Mouse (Mus musculus) hindbrain, embryonic 11.5 days (tissue): Measurements from ENCODE around the gene Diaph3. TPM values are rescaled to one million over a fixed set of nuclear protein-coding genes. Genes with fewer than 3 reads are reported as not detected.
A peak's percentile ranks its signal among the peaks of the same experiment; 100 is the strongest.

ENCODE experiments used
- ATAC-seq: fragments of 200-750 bp; cut with Nextera tagmentation; 2 replicates; pipeline ENCODE4 v1.8.0; 2017; ENCODE audit warnings: mild to moderate bottlenecking, moderate TSS enrichment, moderate library complexity; ENCODE audit not compliant: low FRiP score
- DNase-seq: peaks from one replicate; pipeline ENCODE4 v3.0.0-alpha.2; 2015; ENCODE audit warnings: low spot score
- H3K27ac ChIP-seq: fragments of 300-500 bp; sonication (generic); 2 replicates; pipeline ENCODE4 v1.5.1; 2014; ENCODE audit warnings: mild to moderate bottlenecking, low read depth, low read length
- H3K27me3 ChIP-seq: fragments of 300-500 bp; sonication (generic); 2 replicates; pipeline ENCODE4 v1.6.1; 2014; ENCODE audit warnings: mild to moderate bottlenecking, low read length, moderate library complexity, mixed read lengths; ENCODE audit not compliant: control insufficient read depth, insufficient read depth
- H3K36me3 ChIP-seq: fragments of 300-500 bp; sonication (generic); 2 replicates; pipeline ENCODE4 v1.6.1; 2014; ENCODE audit warnings: mild to moderate bottlenecking, low read length, moderate library complexity, mixed read lengths; ENCODE audit not compliant: control insufficient read depth, insufficient read depth
- H3K4me1 ChIP-seq: fragments of 300-500 bp; sonication (generic); replicated peaks from 2 replicates; pipeline ENCODE4 v1.6.1; 2014; ENCODE audit warnings: low read length, mixed read lengths; ENCODE audit not compliant: control insufficient read depth, insufficient read depth
- H3K4me2 ChIP-seq: fragments of 300-500 bp; sonication (generic); replicated peaks from 2 replicates; pipeline ENCODE4 v1.6.1; 2014; ENCODE audit warnings: mild to moderate bottlenecking, low read depth, low read length
- H3K4me3 ChIP-seq: fragments of 300-500 bp; sonication (generic); 2 replicates; pipeline ENCODE4 v1.5.1; 2014; ENCODE audit warnings: low read depth, low read length
- H3K9ac ChIP-seq: fragments of 300-500 bp; sonication (generic); 2 replicates; pipeline ENCODE4 v1.6.1; 2014; ENCODE audit warnings: low read depth, low read length
- H3K9me3 ChIP-seq: fragments of 300-500 bp; sonication (generic); 2 replicates; pipeline ENCODE4 v1.6.1; 2016; ENCODE audit warnings: low read length; ENCODE audit not compliant: control insufficient read depth
- WGBS: fragments of 180-500 bp; shearing (Covaris S2); extraction: QIAGEN DNeasy Blood & Tissue Kit; methylation state at CpG from one replicate; pipeline ENCODE4 v1.1.7; 2014; 5-methylcytosine and 5-hydroxymethylcytosine counted together
- polyA plus RNA-seq: library from polyadenylated mRNA; unstranded; fragments of >200 nt; fragmentation: Nextera tagmentation; extraction: Ambion mirVana; gene quantifications from 2 replicates; pipeline ENCODE4 v1.2.1, GENCODE M21; 2014

Diaph3 gene
- polyA plus RNA-seq = 8.2 and 20.3 TPM in 2 replicates

DNA sequence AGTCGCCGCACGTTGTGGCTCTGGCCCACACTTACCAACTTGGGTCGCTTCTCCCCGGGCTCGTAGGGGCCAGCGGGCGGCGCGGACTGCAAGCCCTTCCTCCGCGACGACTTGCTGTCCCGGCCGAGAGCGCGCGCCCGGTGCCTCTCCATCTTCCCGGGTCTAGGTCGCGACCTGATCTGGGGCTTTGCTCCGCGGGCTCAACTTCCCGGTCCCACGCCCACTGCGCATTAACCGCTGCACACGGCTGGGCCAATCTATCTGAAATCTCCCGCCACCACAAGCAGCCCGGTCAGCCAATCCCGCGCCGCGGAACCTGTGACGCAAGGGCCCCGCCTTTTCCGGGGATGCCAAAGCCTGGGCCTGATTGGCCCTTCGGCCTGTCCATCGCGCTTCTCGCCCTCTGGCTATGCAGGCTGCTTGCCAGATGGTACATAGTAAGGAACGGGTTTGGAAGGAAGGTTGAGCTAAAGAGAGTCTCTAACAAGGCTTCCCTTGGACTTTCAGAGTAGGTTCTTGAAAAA is at the start of gene Diaph3:
TSS of gene Diaph3 (minus strand) at position 273 of the 524 bp plus-strand sequence.
- Histone ChIP-seq H3K36me3 (no peaks in the 10 kb centered on the region), H3K4me1 (no peaks in the 10 kb centered on the region), H3K4me3 (peak within 1 kb of the TSS; percentile 76), H3K4me2 (peak within 1 kb of the TSS; percentile 81), H3K9me3 (no peaks in the 10 kb centered on the region), H3K27ac (no peak within 1 kb of the TSS), H3K27me3 (no peaks in the 10 kb centered on the region), H3K9ac (peak within 1 kb of the TSS; percentile 59)
- WGBS = under 1% methylated on average over 43 of the region's 43 CpGs
- DNase-seq (peak; percentile 99), ATAC-seq (peak; percentile 100)

DNA sequence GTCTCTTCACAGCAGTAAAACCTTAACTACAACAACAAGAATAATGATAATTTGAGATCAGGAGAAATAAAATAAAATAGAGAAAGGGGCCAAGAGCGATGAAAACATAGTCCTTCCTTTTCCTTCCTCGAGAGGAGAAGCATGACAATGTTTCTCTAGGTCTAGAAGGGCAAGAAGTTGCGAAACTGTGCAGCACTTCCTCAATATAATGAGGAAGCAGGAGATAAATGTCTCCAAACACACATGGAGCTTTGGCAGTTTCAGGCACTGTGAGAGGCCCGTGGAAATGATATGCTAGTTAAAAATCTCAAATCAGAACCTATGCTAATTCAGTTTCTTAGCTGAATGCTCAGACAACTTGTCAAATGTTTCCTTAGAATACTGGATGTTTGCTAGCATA is 49.6 kb upstream of the Diaph3 start:
- ATAC-seq (no peak), DNase-seq (no peak)
- Histone ChIP-seq H3K9ac (no peak overlapping the region), H3K9me3 (no peaks in the 10 kb centered on the region), H3K27ac (no peak overlapping the region), H3K4me1 (no peaks in the 10 kb centered on the region), H3K36me3 (no peaks in the 10 kb centered on the region), H3K4me2 (no peak overlapping the region), H3K27me3 (no peaks in the 10 kb centered on the region), H3K4me3 (no peak overlapping the region)
- 89% methylated on average over 4 of the region's 4 CpGs for WGBS

DNA sequence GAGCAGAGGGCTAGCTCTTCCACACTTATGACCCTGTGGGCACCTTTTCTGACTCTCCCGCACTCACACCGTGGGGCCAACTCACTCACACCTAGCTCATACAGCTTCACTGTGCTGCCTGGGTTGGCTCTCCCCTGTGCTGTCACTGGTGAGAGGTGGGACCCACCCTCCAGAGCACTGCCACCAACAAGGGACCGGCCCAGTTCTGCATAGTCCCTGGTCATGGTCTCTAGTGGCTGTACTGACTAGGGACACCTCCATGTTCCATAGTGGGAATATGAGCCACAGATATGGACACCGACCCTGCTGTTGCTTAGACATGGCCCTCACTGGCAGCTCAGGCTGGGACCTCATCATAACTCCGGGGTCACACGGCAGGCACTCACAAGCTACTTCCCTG is 30.5 kb upstream of the Diaph3 start:
- Histone ChIP-seq H3K9ac (no peak overlapping the region), H3K27ac (no peak overlapping the region), H3K27me3 (no peaks in the 10 kb centered on the region), H3K4me2 (no peak overlapping the region), H3K9me3 (no peaks in the 10 kb centered on the region), H3K4me3 (no peak overlapping the region), H3K4me1 (no peaks in the 10 kb centered on the region), H3K36me3 (no peaks in the 10 kb centered on the region)
- DNase-seq (no peak), ATAC-seq (peak; percentile 22; the same call in 1 of the 2 replicates)
- 89% methylated on average over 6 of the region's 6 CpGs for WGBS

DNA sequence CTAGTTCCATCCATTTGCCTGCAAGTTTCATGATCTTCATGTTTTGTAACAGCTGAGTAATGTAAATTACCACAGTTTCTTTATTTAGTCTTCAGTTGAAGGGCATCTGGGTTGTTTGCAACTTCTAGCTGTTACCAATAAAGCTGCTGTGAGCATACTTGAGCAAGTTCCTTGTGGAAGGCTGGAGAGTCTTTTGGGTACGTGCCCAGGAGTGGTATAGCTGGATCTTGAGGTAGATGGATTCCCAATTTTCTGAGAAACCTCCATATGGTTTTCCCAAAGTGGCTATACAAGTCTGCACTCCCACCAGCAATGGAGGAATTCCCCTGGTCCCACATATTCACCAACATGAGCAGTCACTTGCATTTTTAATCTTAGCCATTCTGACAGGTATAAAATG is 28.1 kb upstream of the Diaph3 start:
- DNase-seq (no peak), ATAC-seq (no peak)
- no peaks in the 10 kb centered on the region for H3K4me1 ChIP-seq
- H3K4me3 ChIP-seq = no peak overlapping the region
- H3K36me3 ChIP-seq = no peaks in the 10 kb centered on the region
- H3K27ac ChIP-seq = no peak overlapping the region
- 80% methylated on average over 1 of the region's 1 CpGs for WGBS
- no peaks in the 10 kb centered on the region for H3K9me3 ChIP-seq
- no peak overlapping the region for H3K4me2 ChIP-seq
- H3K27me3 ChIP-seq = no peaks in the 10 kb centered on the region
- H3K9ac ChIP-seq = no peak overlapping the region

DNA sequence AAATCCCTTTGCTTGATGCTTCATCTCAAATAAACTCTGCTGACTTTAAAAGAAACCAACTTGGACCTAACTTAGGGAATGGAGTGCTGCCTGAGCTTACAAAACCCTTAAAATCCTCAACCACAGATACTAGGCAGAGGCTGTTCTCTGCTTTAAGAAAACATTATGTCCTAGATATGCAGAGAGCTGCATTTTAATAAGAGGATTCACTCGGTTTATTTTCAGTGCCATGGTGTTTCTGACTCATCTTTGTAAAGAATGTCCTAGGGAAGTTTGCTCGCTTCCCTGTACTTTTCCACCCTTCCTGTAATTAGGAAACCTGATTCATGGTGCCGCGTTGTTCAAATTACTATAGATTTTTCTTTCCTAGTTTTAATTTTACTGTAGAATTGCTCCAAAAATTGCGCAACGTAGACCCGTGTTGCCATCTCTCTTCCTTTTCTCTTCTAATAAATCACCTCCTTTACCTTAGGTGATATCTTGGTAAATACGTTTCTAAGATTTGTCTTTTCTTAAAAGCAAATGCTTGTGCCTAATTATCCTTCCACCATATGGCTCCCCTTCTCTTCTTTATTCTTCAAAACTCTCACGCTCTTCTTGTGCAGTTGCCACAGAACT is 14.7 kb upstream of the Diaph3 start:
- Histone ChIP-seq H3K27me3 (no peaks in the 10 kb centered on the region), H3K9ac (no peak overlapping the region), H3K4me2 (no peak overlapping the region), H3K4me3 (no peak overlapping the region), H3K27ac (no peak overlapping the region), H3K36me3 (no peaks in the 10 kb centered on the region), H3K9me3 (no peaks in the 10 kb centered on the region), H3K4me1 (no peaks in the 10 kb centered on the region)
- ATAC-seq (no peak), DNase-seq (no peak)
- 90% methylated on average over 9 of the region's 9 CpGs for WGBS

DNA sequence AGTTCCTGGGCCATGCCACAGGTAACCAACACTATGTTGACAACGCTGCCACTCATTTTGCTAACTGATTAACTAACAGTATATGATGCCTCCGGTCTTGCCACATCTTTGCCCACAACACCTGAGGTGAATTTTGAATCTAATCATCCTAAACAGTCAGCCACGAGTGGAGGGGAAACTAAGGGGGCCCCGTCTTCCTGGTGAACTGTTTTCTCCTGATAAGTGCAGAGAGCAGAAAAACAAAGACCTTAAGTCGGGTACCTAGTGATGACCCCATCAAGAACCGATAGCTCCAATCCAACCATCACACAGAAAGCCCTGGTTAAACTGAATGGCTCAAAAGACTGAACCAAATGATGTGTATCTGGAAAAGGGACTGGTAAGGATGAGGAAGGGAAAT is 8.6 kb upstream of the Diaph3 start:
- H3K9me3 ChIP-seq = no peaks in the 10 kb centered on the region
- H3K4me3 ChIP-seq = no peak overlapping the region
- no peak overlapping the region for H3K9ac ChIP-seq
- DNase-seq (no peak), ATAC-seq (no peak)
- no peak overlapping the region for H3K4me2 ChIP-seq
- WGBS = 90% methylated on average over 6 of the region's 6 CpGs
- no peaks in the 10 kb centered on the region for H3K36me3 ChIP-seq
- no peak overlapping the region for H3K27ac ChIP-seq
- no peaks in the 10 kb centered on the region for H3K4me1 ChIP-seq
- H3K27me3 ChIP-seq = no peaks in the 10 kb centered on the region

DNA sequence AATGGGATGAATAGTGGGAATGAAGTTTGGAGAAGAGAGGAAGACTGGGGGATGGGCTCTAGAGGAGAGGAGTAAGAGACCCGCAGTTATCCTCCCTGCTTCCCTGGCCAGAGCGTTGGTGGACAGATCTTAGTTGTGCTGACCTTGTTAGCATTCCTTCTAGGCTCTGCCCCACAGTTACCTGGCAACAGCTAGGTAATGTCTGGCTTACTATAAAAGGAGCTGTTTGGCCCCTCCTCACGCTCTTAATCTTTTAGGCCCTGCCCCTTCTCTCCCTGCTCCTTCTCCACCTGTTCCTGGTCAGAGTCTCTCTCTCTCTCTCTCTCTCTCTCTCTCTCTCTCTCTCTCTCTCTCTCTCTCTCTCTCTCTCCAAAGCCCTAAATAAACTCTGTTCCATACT is 5.7 kb upstream of the Diaph3 start:
- Histone ChIP-seq H3K9ac (no peak overlapping the region), H3K4me3 (no peak overlapping the region), H3K27ac (no peak overlapping the region), H3K4me1 (no peaks in the 10 kb centered on the region), H3K36me3 (no peaks in the 10 kb centered on the region), H3K27me3 (no peaks in the 10 kb centered on the region), H3K4me2 (no peak overlapping the region), H3K9me3 (no peaks in the 10 kb centered on the region)
- no peak for ATAC-seq
- WGBS = 35% methylated on average over 3 of the region's 3 CpGs
- no peak for DNase-seq

DNA sequence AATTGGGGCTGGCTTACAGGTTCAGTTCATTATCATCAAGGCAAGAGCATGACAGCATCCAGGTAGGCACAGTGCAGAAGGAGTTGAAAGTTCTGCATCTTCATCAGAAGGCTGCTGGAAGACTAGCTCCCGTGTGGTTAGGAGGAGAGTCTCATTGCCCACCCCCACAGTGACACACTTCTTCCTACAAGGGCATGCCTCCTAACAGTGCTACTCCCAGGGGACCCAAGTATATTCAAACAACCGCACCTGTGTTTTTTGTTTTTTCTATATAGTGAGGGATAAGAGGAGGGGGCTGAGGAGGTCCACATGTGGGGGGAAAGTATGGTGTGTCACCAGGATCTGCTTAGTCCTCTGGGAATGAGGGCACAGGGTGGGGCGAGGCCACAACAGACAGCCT is 4.3 kb upstream of the Diaph3 start:
- no peaks in the 10 kb centered on the region for H3K36me3 ChIP-seq
- no peak overlapping the region for H3K27ac ChIP-seq
- no peaks in the 10 kb centered on the region for H3K27me3 ChIP-seq
- DNase-seq = no peak
- no peak overlapping the region for H3K4me3 ChIP-seq
- no peaks in the 10 kb centered on the region for H3K9me3 ChIP-seq
- H3K9ac ChIP-seq = no peak overlapping the region
- H3K4me1 ChIP-seq = no peaks in the 10 kb centered on the region
- WGBS = 81% methylated on average over 3 of the region's 3 CpGs
- H3K4me2 ChIP-seq = no peak overlapping the region
- ATAC-seq = no peak

DNA sequence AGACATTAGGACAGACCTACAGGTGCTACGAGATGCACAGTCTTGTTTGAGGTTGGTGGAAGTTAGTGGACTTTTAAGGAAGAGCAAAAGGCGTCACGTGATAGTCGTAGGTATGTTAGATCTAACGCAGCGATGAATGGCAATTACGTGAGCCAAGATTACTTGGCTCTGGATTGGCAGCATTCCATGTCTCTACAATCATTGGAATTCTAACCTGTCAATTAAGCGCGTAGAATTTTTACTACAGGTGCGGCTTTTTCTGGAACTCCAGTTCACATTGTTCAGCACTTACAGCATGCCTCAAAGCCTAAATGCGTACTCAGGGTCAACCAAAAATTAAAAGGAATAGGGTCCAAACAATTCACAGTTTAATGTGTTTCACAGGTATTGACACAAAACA is 742 bp upstream of the Diaph3 start:
- Histone ChIP-seq H3K4me1 (no peaks in the 10 kb centered on the region), H3K9me3 (no peaks in the 10 kb centered on the region), H3K36me3 (no peaks in the 10 kb centered on the region), H3K4me2 (no peak overlapping the region), H3K9ac (no peak overlapping the region), H3K4me3 (no peak overlapping the region), H3K27me3 (no peaks in the 10 kb centered on the region), H3K27ac (no peak overlapping the region)
- 88% methylated on average over 11 of the region's 11 CpGs for WGBS
- DNase-seq = no peak
- no peak for ATAC-seq
